Mouse (Mus musculus): ENCODE data around the gene Mei4. TPM values are rescaled to one million over a fixed set of nuclear protein-coding genes. Genes with fewer than 3 reads are reported as not detected.

The Mei4 gene
- total RNA-seq, 1 experiment = 1.9 TPM

GRCm38 (mm10) chr9:81863888-81864234 is 391 bp downstream of the Mei4 start:
- DNase-seq (ENCODE audit: low read depth, low spot score) = no peak
- peak overlapping the region; percentile 61 for H3K9ac ChIP-seq (ENCODE audit: insufficient read depth, low read depth, low read length, poor library complexity, severe bottlenecking)
- H3K27ac ChIP-seq (ENCODE audit: insufficient read depth, low read depth, low read length, poor library complexity, severe bottlenecking) = no peak overlapping the region
- TF ChIP-seq HCFC1 (IDR thresholded peaks at IDR 0.05; ENCODE audit: borderline replicate concordance, insufficient read depth, low read length) (no peak), ZNF384 (IDR thresholded peaks at IDR 0.05; ENCODE audit: low read depth, low read length) (no peak), MAFK (IDR thresholded peaks at IDR 0.05; ENCODE audit: insufficient read depth, low read depth, low read length) (no peak), CHD2 (IDR thresholded peaks at IDR 0.05; ENCODE audit: low read depth, low read length) (no peak), ZC3H11A (IDR thresholded peaks at IDR 0.05; ENCODE audit: borderline replicate concordance, low read depth, low read length) (no peak)
- H3K9me3 ChIP-seq (ENCODE audit: control insufficient read depth, insufficient read depth, low read depth, low read length) = no peaks in the 10 kb centered on the region
- H3K36me3 ChIP-seq (ENCODE audit: control insufficient read depth, insufficient read depth, low read length, poor library complexity, severe bottlenecking) = no peaks in the 10 kb centered on the region
- peak overlapping the region; percentile 60 to 72 for H3K4me3 ChIP-seq (ENCODE audit: insufficient read depth in 1 of 2, low read depth in 1 of 2, low read length in 2 of 2, poor library complexity in 1 of 2, severe bottlenecking in 1 of 2)
- in situ Hi-C loops (cut with MboI; ENCODE audit: low sequenced_read_pairs in 2 of 2, unreplicated experiment in 2 of 2) = no loop called here
- H3K4me1 ChIP-seq (ENCODE audit: control insufficient read depth in 2 of 2, insufficient read depth in 2 of 2, low read length in 2 of 2, poor library complexity in 1 of 2) = peaks cover 0 to 3% of the 10 kb centered on the region in 2 experiments; a peak in 1 of 4 replicates

GRCm38 (mm10) chr9:81866032-81866431 is 2.6 kb downstream of the Mei4 start:
- no peak for DNase-seq (ENCODE audit: low read depth, low spot score)
- in situ Hi-C loops (cut with MboI; ENCODE audit: low sequenced_read_pairs in 2 of 2, unreplicated experiment in 2 of 2) = no loop called here
- TF ChIP-seq CHD2 (IDR thresholded peaks at IDR 0.05; ENCODE audit: low read depth, low read length) = no peak
- no peak for TF ChIP-seq HCFC1 (IDR thresholded peaks at IDR 0.05; ENCODE audit: borderline replicate concordance, insufficient read depth, low read length)
- no peak for TF ChIP-seq ZNF384 (IDR thresholded peaks at IDR 0.05; ENCODE audit: low read depth, low read length)
- no peak for TF ChIP-seq MAFK (IDR thresholded peaks at IDR 0.05; ENCODE audit: insufficient read depth, low read depth, low read length)
- TF ChIP-seq ZC3H11A (IDR thresholded peaks at IDR 0.05; ENCODE audit: borderline replicate concordance, low read depth, low read length) = no peak
- Histone ChIP-seq H3K4me3 (ENCODE audit: insufficient read depth in 1 of 2, low read depth in 1 of 2, low read length in 2 of 2, poor library complexity in 1 of 2, severe bottlenecking in 1 of 2) (no peak overlapping the region), H3K36me3 (ENCODE audit: control insufficient read depth, insufficient read depth, low read length, poor library complexity, severe bottlenecking) (no peaks in the 10 kb centered on the region), H3K4me1 (ENCODE audit: control insufficient read depth in 2 of 2, insufficient read depth in 2 of 2, low read length in 2 of 2, poor library complexity in 1 of 2) (peaks cover 0 to 3% of the 10 kb centered on the region in 2 experiments; a peak in 1 of 4 replicates), H3K9me3 (ENCODE audit: control insufficient read depth, insufficient read depth, low read depth, low read length) (no peaks in the 10 kb centered on the region), H3K27ac (ENCODE audit: insufficient read depth, low read depth, low read length, poor library complexity, severe bottlenecking) (no peak overlapping the region), H3K9ac (ENCODE audit: insufficient read depth, low read depth, low read length, poor library complexity, severe bottlenecking) (no peak overlapping the region)

- TF ChIP-seq HCFC1 (IDR thresholded peaks at IDR 0.05; ENCODE audit: borderline replicate concordance, insufficient read depth, low read length) (no peak), MAFK (IDR thresholded peaks at IDR 0.05; ENCODE audit: insufficient read depth, low read depth, low read length) (no peak), ZNF384 (IDR thresholded peaks at IDR 0.05; ENCODE audit: low read depth, low read length) (no peak), ZC3H11A (IDR thresholded peaks at IDR 0.05; ENCODE audit: borderline replicate concordance, low read depth, low read length) (no peak), CHD2 (IDR thresholded peaks at IDR 0.05; ENCODE audit: low read depth, low read length) (no peak)
- Histone ChIP-seq H3K4me3 (ENCODE audit: insufficient read depth in 1 of 2, low read depth in 1 of 2, low read length in 2 of 2, poor library complexity in 1 of 2, severe bottlenecking in 1 of 2) (no peak overlapping the region), H3K36me3 (ENCODE audit: control insufficient read depth, insufficient read depth, low read length, poor library complexity, severe bottlenecking) (no peaks in the 10 kb centered on the region), H3K9ac (ENCODE audit: insufficient read depth, low read depth, low read length, poor library complexity, severe bottlenecking) (no peak overlapping the region), H3K9me3 (ENCODE audit: control insufficient read depth, insufficient read depth, low read depth, low read length) (no peaks in the 10 kb centered on the region), H3K4me1 (ENCODE audit: control insufficient read depth in 2 of 2, insufficient read depth in 2 of 2, low read length in 2 of 2, poor library complexity in 1 of 2) (no peaks in the 10 kb centered on the region), H3K27ac (ENCODE audit: insufficient read depth, low read depth, low read length, poor library complexity, severe bottlenecking) (no peak overlapping the region)
- no peak for DNase-seq (ENCODE audit: low read depth, low spot score)
- in situ Hi-C loops (cut with MboI; ENCODE audit: low sequenced_read_pairs in 2 of 2, unreplicated experiment in 2 of 2) = no loop called here
Observed at GRCm38 (mm10) chr9:81921456-81921855, 58.0 kb downstream of the Mei4 start.

- no peaks in the 10 kb centered on the region for H3K4me1 ChIP-seq (ENCODE audit: control insufficient read depth in 2 of 2, insufficient read depth in 2 of 2, low read length in 2 of 2, poor library complexity in 1 of 2)
- no peak for TF ChIP-seq ZNF384 (IDR thresholded peaks at IDR 0.05; ENCODE audit: low read depth, low read length)
- no peak for TF ChIP-seq CHD2 (IDR thresholded peaks at IDR 0.05; ENCODE audit: low read depth, low read length)
- no peak for TF ChIP-seq MAFK (IDR thresholded peaks at IDR 0.05; ENCODE audit: insufficient read depth, low read depth, low read length)
- TF ChIP-seq HCFC1 (IDR thresholded peaks at IDR 0.05; ENCODE audit: borderline replicate concordance, insufficient read depth, low read length) = no peak
- TF ChIP-seq ZC3H11A (IDR thresholded peaks at IDR 0.05; ENCODE audit: borderline replicate concordance, low read depth, low read length) = no peak
- H3K27ac ChIP-seq (ENCODE audit: insufficient read depth, low read depth, low read length, poor library complexity, severe bottlenecking) = no peak overlapping the region
- H3K36me3 ChIP-seq (ENCODE audit: control insufficient read depth, insufficient read depth, low read length, poor library complexity, severe bottlenecking) = no peaks in the 10 kb centered on the region
- in situ Hi-C loops (cut with MboI; ENCODE audit: low sequenced_read_pairs in 2 of 2, unreplicated experiment in 2 of 2) = no loop called here
- no peak overlapping the region for H3K9ac ChIP-seq (ENCODE audit: insufficient read depth, low read depth, low read length, poor library complexity, severe bottlenecking)
- no peak for DNase-seq (ENCODE audit: low read depth, low spot score)
- H3K9me3 ChIP-seq (ENCODE audit: control insufficient read depth, insufficient read depth, low read depth, low read length) = no peaks in the 10 kb centered on the region
- no peak overlapping the region for H3K4me3 ChIP-seq (ENCODE audit: insufficient read depth in 1 of 2, low read depth in 1 of 2, low read length in 2 of 2, poor library complexity in 1 of 2, severe bottlenecking in 1 of 2)
Observed at GRCm38 (mm10) chr9:81924744-81925143, 61.3 kb downstream of the Mei4 start.

GRCm38 (mm10) chr9:81940533-81940932 is 77.1 kb downstream of the Mei4 start:
- Histone ChIP-seq H3K27ac (ENCODE audit: insufficient read depth, low read depth, low read length, poor library complexity, severe bottlenecking) (no peak overlapping the region), H3K4me3 (ENCODE audit: insufficient read depth in 1 of 2, low read depth in 1 of 2, low read length in 2 of 2, poor library complexity in 1 of 2, severe bottlenecking in 1 of 2) (no peak overlapping the region), H3K9me3 (ENCODE audit: control insufficient read depth, insufficient read depth, low read depth, low read length) (no peaks in the 10 kb centered on the region), H3K9ac (ENCODE audit: insufficient read depth, low read depth, low read length, poor library complexity, severe bottlenecking) (no peak overlapping the region), H3K36me3 (ENCODE audit: control insufficient read depth, insufficient read depth, low read length, poor library complexity, severe bottlenecking) (no peaks in the 10 kb centered on the region), H3K4me1 (ENCODE audit: control insufficient read depth in 2 of 2, insufficient read depth in 2 of 2, low read length in 2 of 2, poor library complexity in 1 of 2) (no peaks in the 10 kb centered on the region)
- in situ Hi-C loops (cut with MboI; ENCODE audit: low sequenced_read_pairs in 2 of 2, unreplicated experiment in 2 of 2) = no loop called here
- TF ChIP-seq MAFK (IDR thresholded peaks at IDR 0.05; ENCODE audit: insufficient read depth, low read depth, low read length) = no peak
- TF ChIP-seq ZC3H11A (IDR thresholded peaks at IDR 0.05; ENCODE audit: borderline replicate concordance, low read depth, low read length) = no peak
- TF ChIP-seq HCFC1 (IDR thresholded peaks at IDR 0.05; ENCODE audit: borderline replicate concordance, insufficient read depth, low read length) = no peak
- TF ChIP-seq ZNF384 (IDR thresholded peaks at IDR 0.05; ENCODE audit: low read depth, low read length) = no peak
- DNase-seq (ENCODE audit: low read depth, low spot score) = no peak
